Mouse (Mus musculus) embryonic facial prominence, embryonic 14.5 days (tissue): ENCODE data around the gene Itpkb. TPM values are rescaled to one million over a fixed set of nuclear protein-coding genes. Genes with fewer than 3 reads are reported as not detected.
A peak's percentile ranks its signal among the peaks of the same experiment; 100 is the strongest.

ENCODE experiments used
- ATAC-seq: fragments of 200-750 bp; cut with Nextera tagmentation; 2 replicates; pipeline ENCODE4 v1.8.0; 2017; ENCODE audit warnings: low read depth, moderate number of reproducible peaks, moderate TSS enrichment
- DNase-seq: peaks from one replicate; pipeline ENCODE4 v3.0.0-alpha.2; 2015; ENCODE audit warnings: low spot score
- H3K27ac ChIP-seq: fragments of 300-500 bp; sonication (generic); replicated peaks from 2 replicates; pipeline ENCODE4 v1.5.1; 2014; ENCODE audit warnings: low read depth, mild to moderate bottlenecking, low read length, moderate library complexity
- H3K27me3 ChIP-seq: fragments of 300-500 bp; sonication (generic); replicated peaks from 2 replicates; pipeline ENCODE4 v1.6.1; 2014; ENCODE audit warnings: low read length; ENCODE audit not compliant: control insufficient read depth, insufficient read depth
- H3K36me3 ChIP-seq: fragments of 300-500 bp; sonication (generic); 2 replicates; pipeline ENCODE4 v1.6.1; 2014; ENCODE audit warnings: low read length, mixed read lengths; ENCODE audit not compliant: control insufficient read depth, insufficient read depth
- H3K4me1 ChIP-seq: fragments of 300-500 bp; sonication (generic); 2 replicates; pipeline ENCODE4 v1.6.1; 2014; ENCODE audit warnings: antibody characterized with exemption, low read length; ENCODE audit not compliant: control insufficient read depth, insufficient read depth
- H3K4me2 ChIP-seq: fragments of 300-500 bp; sonication (generic); 2 replicates; pipeline ENCODE4 v1.6.1; 2014; ENCODE audit warnings: low read depth, mild to moderate bottlenecking, low read length, moderate library complexity, mixed read lengths
- H3K4me3 ChIP-seq: fragments of 300-500 bp; sonication (generic); 2 replicates; pipeline ENCODE4 v1.5.1; 2014; ENCODE audit warnings: low read depth, mild to moderate bottlenecking, low read length
- H3K9ac ChIP-seq: fragments of 300-500 bp; sonication (generic); 2 replicates; pipeline ENCODE4 v1.6.1; 2014; ENCODE audit warnings: low read depth, mild to moderate bottlenecking, low read length, moderate library complexity, mixed read lengths
- H3K9me3 ChIP-seq: fragments of 300-500 bp; sonication (generic); 2 replicates; pipeline ENCODE4 v1.6.1; 2016; ENCODE audit warnings: low read length; ENCODE audit not compliant: control insufficient read depth
- WGBS: fragments of 180-500 bp; shearing (Covaris S2); extraction: QIAGEN DNeasy Blood & Tissue Kit; methylation state at CpG from one replicate; pipeline ENCODE4 v1.1.7; 2014; 5-methylcytosine and 5-hydroxymethylcytosine counted together
- polyA plus RNA-seq: library from polyadenylated mRNA; unstranded; fragments of >200 nt; fragmentation: Nextera tagmentation; extraction: Ambion mirVana; gene quantifications from 2 replicates; pipeline ENCODE4 v1.2.1, GENCODE M21; 2014

Gene Itpkb
- polyA plus RNA-seq, 1 experiment from 2014 or later: 7.6 TPM

GRCm38 (mm10) chr1:180433796-180434566 lies 103.7 kb downstream of the Itpkb start:
- Histone ChIP-seq H3K4me3 (no peak overlapping the region), H3K27ac (0 out of 2 replicates have a peak overlapping the region, but pooled peaks have one; percentile 39), H3K27me3 (no peaks in the 10 kb centered on the region), H3K9ac (no peak overlapping the region; the same call in 1 of the 2 replicates), H3K9me3 (no peaks in the 10 kb centered on the region), H3K4me1 (peaks cover 7% of the 10 kb centered on the region), H3K36me3 (no peaks in the 10 kb centered on the region), H3K4me2 (no peak overlapping the region)
- DNase-seq (peak; percentile 92), ATAC-seq (peak; percentile 93)
- WGBS: 17% methylated on average over 7 of the region's 7 CpGs

GRCm38 (mm10) chr1:180434925-180435324 lies 104.6 kb downstream of the Itpkb start:
- DNase-seq: no peak
- H3K27me3 ChIP-seq: no peaks in the 10 kb centered on the region
- 0 out of 2 replicates have a peak, but pooled peaks have one; percentile 16 for ATAC-seq
- no peak overlapping the region for H3K4me3 ChIP-seq
- H3K9ac ChIP-seq: 0 out of 2 replicates have a peak overlapping the region, but pooled peaks have one; percentile 11
- no peak overlapping the region for H3K27ac ChIP-seq
- peaks cover 7% of the 10 kb centered on the region for H3K4me1 ChIP-seq
- no peaks in the 10 kb centered on the region for H3K36me3 ChIP-seq
- H3K9me3 ChIP-seq: no peaks in the 10 kb centered on the region
- WGBS: 10% methylated on average over 9 of the region's 9 CpGs
- H3K4me2 ChIP-seq: peak overlapping the region; percentile 13; the same call in 1 of the 2 replicates

- Histone ChIP-seq H3K9ac (no peak overlapping the region), H3K27ac (no peak overlapping the region), H3K36me3 (no peaks in the 10 kb centered on the region), H3K4me1 (no peaks in the 10 kb centered on the region), H3K4me3 (no peak overlapping the region), H3K27me3 (no peaks in the 10 kb centered on the region), H3K4me2 (no peak overlapping the region), H3K9me3 (no peaks in the 10 kb centered on the region)
- WGBS: 71% methylated on average over 4 of the region's 4 CpGs
- ATAC-seq (no peak), DNase-seq (no peak)
Measured at GRCm38 (mm10) chr1:180439496-180439895, 109.2 kb downstream of the Itpkb start.

- Histone ChIP-seq H3K4me1 (no peaks in the 10 kb centered on the region), H3K36me3 (no peaks in the 10 kb centered on the region), H3K27me3 (no peaks in the 10 kb centered on the region), H3K9me3 (no peaks in the 10 kb centered on the region), H3K4me3 (no peak overlapping the region), H3K27ac (no peak overlapping the region), H3K4me2 (no peak overlapping the region), H3K9ac (no peak overlapping the region)
- DNase-seq (no peak), ATAC-seq (no peak)
- WGBS: 58% methylated on average over 3 of the region's 3 CpGs
Measured at GRCm38 (mm10) chr1:180444411-180444810, 114.1 kb downstream of the Itpkb start.

GRCm38 (mm10) chr1:180449641-180450040 lies 119.4 kb downstream of the Itpkb start:
- no peak overlapping the region for H3K4me3 ChIP-seq
- H3K4me2 ChIP-seq: no peak overlapping the region
- no peaks in the 10 kb centered on the region for H3K9me3 ChIP-seq
- WGBS: 62% methylated on average over 2 of the region's 2 CpGs
- no peak overlapping the region for H3K9ac ChIP-seq
- no peak for DNase-seq
- no peaks in the 10 kb centered on the region for H3K27me3 ChIP-seq
- no peaks in the 10 kb centered on the region for H3K4me1 ChIP-seq
- no peaks in the 10 kb centered on the region for H3K36me3 ChIP-seq
- no peak overlapping the region for H3K27ac ChIP-seq
- no peak for ATAC-seq

GRCm38 (mm10) chr1:180458274-180458673 lies 128.0 kb downstream of the Itpkb start:
- ATAC-seq (0 out of 2 replicates have a peak, but pooled peaks have one; percentile 47), DNase-seq (peak; percentile 84)
- 27% methylated on average over 6 of the region's 6 CpGs for WGBS
- Histone ChIP-seq H3K9ac (no peak overlapping the region), H3K27ac (peak overlapping the region; percentile 16; the same call in 1 of the 2 replicates), H3K4me3 (no peak overlapping the region), H3K36me3 (no peaks in the 10 kb centered on the region), H3K4me2 (peak overlapping the region; percentile 5; the same call in 1 of the 2 replicates), H3K9me3 (no peaks in the 10 kb centered on the region), H3K27me3 (no peaks in the 10 kb centered on the region), H3K4me1 (peaks cover 11% of the 10 kb centered on the region)

- Histone ChIP-seq H3K27me3 (no peaks in the 10 kb centered on the region), H3K9me3 (no peaks in the 10 kb centered on the region), H3K36me3 (no peaks in the 10 kb centered on the region), H3K4me2 (no peak overlapping the region), H3K4me3 (no peak overlapping the region), H3K9ac (no peak overlapping the region), H3K27ac (no peak overlapping the region), H3K4me1 (peaks cover 11% of the 10 kb centered on the region)
- DNase-seq: no peak
- no peak for ATAC-seq
- WGBS: 36% methylated on average over 3 of the region's 3 CpGs
Measured at GRCm38 (mm10) chr1:180458680-180459079, 128.4 kb downstream of the Itpkb start.

- peak; percentile 20; the same call in 1 of the 2 replicates for ATAC-seq
- H3K4me3 ChIP-seq: no peak overlapping the region
- no peaks in the 10 kb centered on the region for H3K27me3 ChIP-seq
- H3K9me3 ChIP-seq: no peaks in the 10 kb centered on the region
- no peak overlapping the region for H3K9ac ChIP-seq
- H3K4me1 ChIP-seq: peaks cover 11% of the 10 kb centered on the region
- 27% methylated on average over 5 of the region's 5 CpGs for WGBS
- no peak overlapping the region; the same call in 1 of the 2 replicates for H3K4me2 ChIP-seq
- no peaks in the 10 kb centered on the region for H3K36me3 ChIP-seq
- DNase-seq: peak; percentile 67
- H3K27ac ChIP-seq: no peak overlapping the region
Measured at GRCm38 (mm10) chr1:180460721-180461120, 130.4 kb downstream of the Itpkb start.
